Mouse (Mus musculus) spleen, adult 2 months (tissue): ENCODE results near the gene Hist1h2bq. TPM values are rescaled to one million over a fixed set of nuclear protein-coding genes. Genes with fewer than 3 reads are reported as not detected.
"Not testable (repeated sequence)": the region's sequence is repeated elsewhere in the genome, so short reads cannot be mapped to it uniquely, and the experiment has no call there.

Experiments
- DNase-seq, 2 experiments: peaks; one replicate each; pipeline versions ENCODE4 v3.0.0 to v3.0.0-alpha.2; 2012 to 2021; ENCODE audit warnings: low spot score in 2 of 2, low read depth in 1 of 2
- H3K27ac ChIP-seq: fragments of 200-500 bp; 2 replicates; pipeline ENCODE4 v1.5.1; 2012; ENCODE audit warnings: low read length, inconsistent platforms; ENCODE audit not compliant: insufficient read depth
- H3K27me3 ChIP-seq: fragments of 200-500 bp; 2 replicates; pipeline ENCODE4 v1.6.1; 2012; ENCODE audit warnings: mild to moderate bottlenecking, moderate library complexity, low read length, inconsistent platforms; ENCODE audit not compliant: control insufficient read depth, insufficient read depth
- H3K36me3 ChIP-seq: fragments of 200-500 bp; 2 replicates; pipeline ENCODE4 v1.6.1; 2012; ENCODE audit warnings: mild to moderate bottlenecking, low read length, inconsistent platforms; ENCODE audit not compliant: control insufficient read depth, insufficient read depth
- H3K4me1 ChIP-seq: fragments of 200-500 bp; 2 replicates; pipeline ENCODE4 v1.6.1; 2011; ENCODE audit warnings: inconsistent platforms; ENCODE audit not compliant: control insufficient read depth, insufficient read depth, insufficient read length
- H3K4me3 ChIP-seq: fragments of 200-500 bp; 2 replicates; pipeline ENCODE4 v1.5.1; 2011; ENCODE audit warnings: mild to moderate bottlenecking, inconsistent platforms; ENCODE audit not compliant: insufficient read depth, insufficient read length; ENCODE audit errors: extremely low read depth
- CTCF ChIP-seq: fragments of 200-500 bp; IDR thresholded peaks from 2 replicates; pipeline ENCODE4 v1.5.1; 2011; ENCODE audit warnings: mild to moderate bottlenecking, inconsistent platforms; ENCODE audit not compliant: insufficient read depth, insufficient read length, insufficient replicate concordance; ENCODE audit errors: extremely low read depth
- POLR2A ChIP-seq: fragments of 200-500 bp; IDR thresholded peaks from 2 replicates; pipeline ENCODE4 v1.6.1; 2011; ENCODE audit warnings: low read depth, low read length, inconsistent platforms
- WGBS: fragments of 180-500 bp; shearing (Covaris S2); methylation state at CpG from one replicate; pipeline ENCODE4 v1.1.7; 2018; 5-methylcytosine and 5-hydroxymethylcytosine counted together
- polyA plus RNA-seq: library from polyadenylated mRNA; depleted of rRNA; stranded (reverse); fragments of >200 nt; gene quantifications from 2 replicates; pipeline ENCODE4 v1.2.3, GENCODE M21; 2012; rRNA removed

Hist1h2bq gene
- 32.5 and 59.8 TPM in 2 replicates for polyA plus RNA-seq

DNA sequence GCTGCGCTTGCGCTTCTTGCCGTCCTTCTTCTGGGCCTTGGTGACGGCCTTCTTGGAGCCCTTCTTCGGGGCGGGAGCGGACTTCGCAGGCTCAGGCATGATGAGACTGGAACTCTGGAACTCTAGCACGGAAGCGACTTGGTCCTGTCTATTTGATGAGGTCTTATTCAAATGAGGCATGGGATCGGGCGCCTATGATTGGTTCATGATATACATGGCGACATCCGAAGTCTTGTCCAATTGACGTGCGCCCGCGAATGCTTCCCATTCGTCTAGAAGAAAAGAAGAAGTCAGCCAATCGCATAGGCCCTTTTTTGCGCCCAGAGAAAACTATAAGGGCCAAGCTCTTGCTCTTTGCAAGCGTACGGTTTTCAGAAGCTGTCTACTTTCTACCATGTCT is at the start of gene Hist1h2bq, which contains the start of gene Hist1h2ao:
Gene Hist1h2bq, minus strand, starts transcription at position 125 of the 400 bp plus-strand sequence.
Gene Hist1h2ao, plus strand, starts transcription at position 393 of the 400 bp plus-strand sequence.
- no CpG with 5 or more reads among the region's 23 CpGs for WGBS
- not testable (repeated sequence) for H3K36me3 ChIP-seq, H3K4me1 ChIP-seq, H3K27me3 ChIP-seq, DNase-seq, H3K4me3 ChIP-seq, H3K27ac ChIP-seq

DNA sequence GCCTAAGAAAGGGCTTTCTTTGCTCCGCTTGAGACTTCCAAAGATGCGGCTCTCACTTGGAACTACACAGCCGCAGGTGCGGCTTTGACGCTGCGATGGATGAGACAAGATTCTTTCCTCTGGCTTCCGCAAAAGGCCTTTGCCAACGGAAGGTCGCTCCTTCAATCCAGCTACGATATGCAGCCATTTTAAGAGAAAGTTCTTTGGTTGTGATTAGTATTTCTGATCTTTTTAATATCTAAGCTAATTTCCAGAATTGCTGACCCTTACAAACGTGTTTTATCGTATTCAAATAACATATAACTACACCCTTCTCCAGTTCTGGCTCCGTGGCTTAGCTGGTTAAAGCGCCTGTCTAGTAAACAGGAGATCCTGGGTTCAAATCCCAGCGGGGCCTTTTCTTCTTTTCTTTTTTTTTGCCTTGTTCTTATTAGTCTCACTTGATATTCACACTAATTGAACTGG is 45.7 kb upstream of the Hist1h2bq start:
- no peaks in the 10 kb centered on the region for H3K27me3 ChIP-seq
- no peak for DNase-seq
- H3K4me1 ChIP-seq: peaks cover 4% of the 10 kb centered on the region
- TF ChIP-seq POLR2A: no peak
- H3K36me3 ChIP-seq: no peaks in the 10 kb centered on the region
- no peak overlapping the region for H3K27ac ChIP-seq
- WGBS: 15% methylated on average over 15 of the region's 15 CpGs
- peak overlapping the region; percentile 20; the same call in 1 of the 2 replicates for H3K4me3 ChIP-seq

- H3K36me3 ChIP-seq: no peaks in the 10 kb centered on the region
- no peak overlapping the region for H3K4me3 ChIP-seq
- H3K27ac ChIP-seq: no peak overlapping the region
- WGBS: 18% methylated on average over 11 of the region's 11 CpGs
- DNase-seq: peak; percentile 14 to 52
- TF ChIP-seq POLR2A (no peak), CTCF (no peak)
- peaks cover 4% of the 10 kb centered on the region for H3K4me1 ChIP-seq
- no peaks in the 10 kb centered on the region for H3K27me3 ChIP-seq
Measured at GRCm38 (mm10) chr13:21855146-21855545, 45.1 kb upstream of the Hist1h2bq start.

GRCm38 (mm10) chr13:21852215-21852945 is 42.4 kb upstream of the Hist1h2bq start:
- TF ChIP-seq CTCF (no peak), POLR2A (no peak)
- Histone ChIP-seq H3K4me1 (peaks cover 4% of the 10 kb centered on the region), H3K27me3 (no peaks in the 10 kb centered on the region), H3K4me3 (no peak overlapping the region), H3K27ac (peak overlapping the region; percentile 42), H3K36me3 (no peaks in the 10 kb centered on the region)
- WGBS: 10% methylated on average over 3 of the region's 3 CpGs
- peak in 1 of 2 experiments; percentile 22 for DNase-seq

GRCm38 (mm10) chr13:21850696-21851095 is 40.7 kb upstream of the Hist1h2bq start:
- not testable (repeated sequence) for H3K27me3 ChIP-seq, DNase-seq, H3K36me3 ChIP-seq, H3K27ac ChIP-seq, H3K4me1 ChIP-seq, H3K4me3 ChIP-seq
- 88% methylated on average over 1 of the region's 1 CpGs for WGBS

- H3K4me1 ChIP-seq: peaks cover 4% of the 10 kb centered on the region
- DNase-seq: no peak
- no peak overlapping the region for H3K4me3 ChIP-seq
- 87% methylated on average over 8 of the region's 8 CpGs for WGBS
- no peaks in the 10 kb centered on the region for H3K27me3 ChIP-seq
- no peak for TF ChIP-seq POLR2A
- TF ChIP-seq CTCF: no peak
- no peaks in the 10 kb centered on the region for H3K36me3 ChIP-seq
- no peak overlapping the region for H3K27ac ChIP-seq
Measured at GRCm38 (mm10) chr13:21847883-21848282, 37.9 kb upstream of the Hist1h2bq start.

DNA sequence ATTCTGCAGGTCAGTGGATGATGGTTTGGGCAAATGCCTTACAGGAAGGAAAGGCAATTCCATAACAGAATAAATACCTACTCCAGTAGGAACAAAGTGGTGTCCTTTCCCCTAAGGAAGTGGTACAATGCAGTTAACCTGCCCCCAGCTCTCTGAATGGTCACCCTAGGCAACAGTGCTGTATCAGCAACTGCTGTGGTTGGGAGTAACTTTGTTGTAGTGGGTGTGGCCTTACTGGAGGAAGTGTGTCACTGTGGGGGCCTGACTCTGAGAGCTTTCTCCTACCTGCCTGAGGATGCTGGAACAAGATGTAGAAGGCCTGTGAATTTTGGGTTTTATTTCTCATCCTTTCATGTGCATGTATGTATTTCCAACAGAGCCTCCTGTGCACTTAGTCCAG is 36.4 kb upstream of the Hist1h2bq start:
- H3K27me3 ChIP-seq, H3K4me1 ChIP-seq, H3K36me3 ChIP-seq, H3K27ac ChIP-seq, DNase-seq, H3K4me3 ChIP-seq: not testable (repeated sequence)

- H3K4me3 ChIP-seq, H3K36me3 ChIP-seq, H3K27me3 ChIP-seq, H3K27ac ChIP-seq, DNase-seq, H3K4me1 ChIP-seq: not testable (repeated sequence)
- WGBS: no CpG with 5 or more reads among the region's 4 CpGs
Measured at GRCm38 (mm10) chr13:21840508-21840907, 30.5 kb upstream of the Hist1h2bq start.

DNA sequence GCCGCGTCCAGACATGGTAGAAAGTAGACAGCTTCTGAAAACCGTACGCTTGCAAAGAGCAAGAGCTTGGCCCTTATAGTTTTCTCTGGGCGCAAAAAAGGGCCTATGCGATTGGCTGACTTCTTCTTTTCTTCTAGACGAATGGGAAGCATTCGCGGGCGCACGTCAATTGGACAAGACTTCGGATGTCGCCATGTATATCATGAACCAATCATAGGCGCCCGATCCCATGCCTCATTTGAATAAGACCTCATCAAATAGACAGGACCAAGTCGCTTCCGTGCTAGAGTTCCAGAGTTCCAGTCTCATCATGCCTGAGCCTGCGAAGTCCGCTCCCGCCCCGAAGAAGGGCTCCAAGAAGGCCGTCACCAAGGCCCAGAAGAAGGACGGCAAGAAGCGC is 23.5 kb upstream of the Hist1h2bq start, which contains the start of the genes Hist1h2ap and Hist1h2br:
Gene Hist1h2ap, minus strand, starts transcription at position 47 of the 400 bp plus-strand sequence.
Gene Hist1h2br, plus strand, starts transcription at position 283 of the 400 bp plus-strand sequence.
- H3K27me3 ChIP-seq, H3K4me1 ChIP-seq, DNase-seq, H3K36me3 ChIP-seq, H3K27ac ChIP-seq, H3K4me3 ChIP-seq: not testable (repeated sequence)
- no CpG with 5 or more reads among the region's 24 CpGs for WGBS
